Mouse (Mus musculus) adrenal gland, adult 8-10 months (tissue): Measurements from ENCODE around the gene Ahcy. TPM values are rescaled to one million over a fixed set of nuclear protein-coding genes. Genes with fewer than 3 reads are reported as not detected.
"Not testable (repeated sequence)": the region's sequence is repeated elsewhere in the genome, so short reads cannot be mapped to it uniquely, and the experiment has no call there.

Source experiments
- DNase-seq: peaks from one replicate; pipeline ENCODE4 v3.0.0; 2022
- total RNA-seq, 4 experiments: library from RNA; stranded (reverse); gene quantifications; 2 replicates each; pipeline ENCODE4 v1.2.4; 2022

The Ahcy gene
- total RNA-seq, 4 experiments from 2014 or later: 33.8 to 39.2 (median 37.7) TPM

DNA sequence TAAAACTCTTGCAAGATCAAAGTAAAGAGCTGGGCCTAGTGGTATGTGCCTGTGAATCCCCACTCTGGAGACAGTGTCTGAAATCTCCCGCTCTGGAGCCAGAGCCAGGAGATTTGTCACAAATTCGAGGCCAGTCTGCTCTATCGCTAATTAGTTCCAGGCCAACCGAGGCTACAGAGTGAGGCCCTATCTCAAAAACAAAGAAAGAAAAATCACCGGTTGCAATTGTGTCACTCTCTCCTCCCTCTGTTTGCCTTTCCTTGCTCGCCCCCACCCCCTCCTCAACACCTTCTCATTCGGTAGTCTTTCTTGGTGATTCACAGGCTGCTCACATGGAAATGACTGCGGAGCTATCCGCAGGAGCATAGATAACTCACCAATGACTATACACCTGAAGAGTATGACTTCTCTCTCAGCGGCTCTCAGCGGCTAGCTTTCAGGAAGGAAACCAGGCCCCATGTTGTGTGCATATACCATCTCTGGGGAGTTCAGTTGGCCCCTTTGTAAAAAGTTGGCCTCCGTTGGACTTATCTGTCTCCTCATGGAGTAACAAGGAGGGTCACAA, 551 bp upstream of the Ahcy start:
- DNase-seq: no peak

GRCm38 (mm10) chr2:155073347-155073746, 950 bp downstream of the Ahcy start:
- DNase-seq: no peak

DNA sequence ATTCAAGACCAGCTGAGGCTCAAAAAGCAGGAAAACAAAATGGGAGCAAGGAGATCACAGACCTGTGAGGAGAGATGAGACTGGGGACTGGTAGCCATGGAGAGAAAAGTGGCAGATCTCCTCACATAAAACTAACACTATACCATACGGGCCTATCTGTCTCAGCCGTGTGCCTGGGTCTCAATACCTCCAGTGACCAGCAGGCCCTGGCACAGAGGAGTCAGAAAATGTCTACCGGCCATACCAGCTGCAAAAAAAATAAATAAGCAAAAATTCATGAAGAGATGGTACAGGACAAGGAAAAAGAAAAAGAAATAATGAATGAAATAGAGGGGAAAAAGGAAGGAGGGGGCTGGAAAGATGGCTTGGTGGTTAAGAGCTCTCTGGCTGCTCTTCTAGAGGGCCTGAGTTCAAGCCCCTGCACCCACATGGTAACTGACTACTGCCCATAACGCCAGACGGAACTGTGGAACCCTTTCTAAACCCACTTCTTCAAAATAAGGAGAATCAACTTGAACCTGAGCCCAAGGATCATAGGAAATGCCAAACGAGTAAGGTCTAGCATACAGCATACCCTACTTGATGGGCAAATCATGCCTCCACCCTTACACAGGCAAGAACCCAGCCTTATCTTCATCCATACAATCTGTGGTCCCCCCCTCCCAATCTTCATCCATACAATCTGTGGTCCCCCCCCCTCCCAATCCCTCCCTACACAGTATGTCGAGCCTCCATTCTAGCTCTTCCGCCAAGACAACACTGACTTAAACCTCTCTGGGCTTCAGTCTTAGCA, 1.7 kb downstream of the Ahcy start:
- no peak for DNase-seq

DNA sequence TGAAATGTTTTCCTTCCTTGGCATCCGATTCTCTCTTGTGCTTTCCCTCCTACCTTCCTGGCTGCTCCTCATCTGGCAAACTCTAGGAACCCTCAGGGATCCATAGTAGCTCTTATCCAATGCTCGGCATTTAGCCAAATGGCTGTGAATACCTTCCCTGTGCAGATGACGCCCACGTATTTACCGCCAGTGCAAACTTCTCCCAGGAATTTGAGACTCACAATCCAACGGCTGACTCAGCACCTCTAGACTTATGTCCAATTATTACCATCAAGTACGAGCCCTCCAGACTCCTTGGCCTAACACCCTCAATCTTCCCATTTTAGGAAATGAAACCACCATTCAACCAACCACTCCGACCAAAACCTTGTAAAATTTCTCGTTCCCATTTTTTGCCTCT, 3.3 kb downstream of the Ahcy start:
- DNase-seq: no peak

GRCm38 (mm10) chr2:155057361-155057760, 16.9 kb downstream of the Ahcy start:
- DNase-seq: no peak

- DNase-seq: no peak
These were observed 18.2 kb downstream of the Ahcy start for GRCm38 (mm10) chr2:155056076-155056578.

DNA sequence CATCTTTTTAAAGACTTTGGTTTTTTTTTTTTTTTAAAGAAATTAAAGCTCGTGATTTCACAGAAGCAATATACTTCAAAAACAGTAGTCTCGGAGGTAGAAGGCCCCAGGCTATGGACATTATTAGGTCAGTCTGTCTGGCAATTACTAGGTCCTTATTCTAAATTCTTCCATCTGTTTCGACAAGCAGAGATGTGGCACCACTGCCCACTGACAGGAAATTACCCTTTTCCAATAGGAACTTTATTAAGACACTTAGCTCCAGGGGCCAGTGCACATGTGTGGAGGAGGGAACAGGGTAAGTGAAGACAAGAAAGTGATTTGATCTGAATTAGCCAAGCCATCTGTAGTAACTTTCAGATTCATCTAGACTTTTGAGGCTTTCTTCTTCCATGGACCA, 19.6 kb downstream of the Ahcy start:
- no peak for DNase-seq

DNA sequence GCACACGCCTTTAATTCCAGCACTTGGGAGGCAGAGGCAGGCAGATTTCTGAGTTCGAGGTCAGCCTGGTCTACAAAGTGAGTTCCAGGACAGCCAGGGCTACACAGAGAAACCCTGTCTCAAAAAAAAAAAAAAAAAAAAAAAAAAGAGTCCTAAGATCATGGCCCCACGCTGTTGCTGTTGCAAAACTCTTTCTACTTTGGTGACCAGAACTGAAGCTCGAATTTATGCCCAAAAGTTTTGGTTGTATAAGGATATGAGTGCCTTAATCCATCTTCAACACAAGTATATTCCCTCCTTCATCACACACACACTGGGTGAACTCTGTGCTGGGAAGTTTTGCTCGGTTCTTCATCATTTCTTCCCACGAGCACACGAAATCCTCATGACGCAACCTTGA, 20.8 kb downstream of the Ahcy start:
- not testable (repeated sequence) for DNase-seq

DNA sequence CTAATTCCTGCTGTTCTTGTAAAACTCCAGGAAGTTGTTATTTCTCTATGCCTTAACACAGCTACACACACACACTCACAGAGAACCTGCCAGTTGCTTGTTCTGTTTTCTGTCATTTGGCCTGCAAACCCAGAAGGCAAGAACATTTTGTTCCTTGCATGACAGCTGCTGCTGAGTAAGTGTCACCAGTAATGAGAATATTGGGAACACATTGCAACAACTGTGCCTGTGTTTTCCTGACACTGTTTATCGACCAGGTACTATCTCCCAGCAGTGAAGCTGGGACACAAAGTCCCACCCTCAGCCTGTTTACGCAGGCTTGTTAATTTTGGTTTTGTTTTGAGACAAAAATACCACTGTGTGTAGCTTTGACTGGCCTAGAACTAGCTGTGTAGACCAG, 21.6 kb downstream of the Ahcy start:
- no peak for DNase-seq

DNA sequence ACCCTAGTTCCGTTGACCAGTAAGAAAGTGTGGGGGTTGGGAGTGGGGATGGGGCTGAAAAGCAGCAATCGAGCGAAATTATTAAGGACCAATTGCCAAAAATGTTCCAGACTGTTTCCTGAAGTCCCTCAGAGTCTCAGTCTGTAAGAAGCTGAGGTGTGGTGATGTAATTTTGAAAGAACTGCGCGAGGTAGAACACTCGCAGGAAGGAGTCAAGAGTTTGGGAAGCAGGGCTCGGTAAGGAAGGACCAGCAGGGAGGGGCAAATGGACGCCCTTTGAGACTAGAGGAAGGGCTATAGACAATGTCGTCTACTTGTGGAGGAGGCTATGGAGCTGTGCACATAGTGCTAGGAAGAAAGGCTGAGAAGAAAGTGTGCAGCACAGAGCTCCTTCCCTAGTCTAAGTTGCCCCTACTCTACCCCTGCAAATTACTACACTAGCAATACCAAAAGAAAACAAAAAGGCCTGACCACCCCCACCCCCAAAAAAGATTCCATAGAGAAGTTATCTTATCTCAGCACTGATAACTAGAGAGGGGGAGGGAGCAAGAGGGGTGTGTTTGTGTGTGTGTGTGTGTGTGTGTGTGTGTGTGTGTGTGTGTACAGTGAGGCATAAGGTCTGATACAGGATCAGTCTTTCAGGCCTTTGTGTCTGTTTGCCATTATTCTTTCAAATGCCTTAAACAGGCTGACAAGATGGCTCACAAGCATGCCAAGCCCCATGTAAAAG, 22.5 kb downstream of the Ahcy start:
- no peak for DNase-seq

DNA sequence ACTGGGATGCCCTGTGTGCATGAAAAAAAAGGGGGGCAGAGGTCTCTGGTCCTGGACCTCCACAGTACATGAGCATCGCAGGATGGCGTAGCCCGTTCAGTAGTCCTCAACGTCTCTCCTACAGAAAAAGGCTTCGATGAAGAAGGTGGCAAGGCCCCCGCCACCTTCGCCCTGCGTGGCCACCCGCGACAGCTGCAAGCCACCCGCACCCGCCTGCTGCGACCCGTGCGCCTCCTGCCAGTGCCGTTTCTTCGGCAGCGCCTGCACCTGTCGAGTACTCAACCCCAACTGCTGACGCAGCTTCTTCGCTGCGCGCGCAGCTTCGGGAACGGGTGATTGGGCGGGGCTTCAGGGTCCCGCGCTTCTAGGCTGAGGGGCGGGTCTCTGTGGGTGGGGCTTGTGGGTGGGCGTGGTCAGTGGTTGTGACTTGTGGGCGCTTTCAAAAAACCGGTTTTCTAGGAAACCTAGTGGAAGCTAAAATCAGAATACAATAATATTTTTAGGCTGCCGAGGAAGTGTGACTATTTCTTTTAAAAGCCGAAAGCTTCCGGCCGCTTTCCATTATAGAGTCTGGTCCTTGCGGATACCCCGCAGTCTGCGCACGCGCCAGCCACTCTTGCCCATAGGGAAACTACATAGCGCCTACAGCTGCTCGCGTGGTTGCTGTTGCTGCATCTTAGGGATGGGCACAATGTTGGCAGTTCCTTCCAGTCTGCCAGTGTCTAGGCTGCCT, 23.6 kb downstream of the Ahcy start:
- DNase-seq: peak; percentile 91

- no peak for DNase-seq
These were observed 24.2 kb downstream of the Ahcy start for GRCm38 (mm10) chr2:155050108-155050503.

GRCm38 (mm10) chr2:155047452-155048178, 26.7 kb downstream of the Ahcy start:
- no peak for DNase-seq

DNA sequence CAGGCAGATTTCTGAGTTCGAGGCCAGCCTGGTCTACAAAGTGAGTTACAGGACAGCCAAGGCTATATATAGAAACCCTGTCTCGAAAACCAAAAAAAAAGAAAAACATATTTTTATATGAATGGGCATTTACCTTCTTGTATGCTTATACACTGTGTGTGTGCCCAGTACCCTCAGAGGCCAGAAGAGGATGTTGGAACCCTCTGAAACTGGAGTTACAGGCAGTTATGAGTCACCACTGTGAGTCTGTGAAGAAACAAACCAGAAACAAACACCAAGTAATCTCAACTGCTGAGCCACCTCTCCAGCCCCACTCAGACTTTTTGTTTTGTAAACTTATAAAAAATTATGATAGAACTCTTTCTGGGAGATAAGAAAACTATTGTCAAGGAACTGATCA, 27.5 kb downstream of the Ahcy start:
- DNase-seq: no peak

DNA sequence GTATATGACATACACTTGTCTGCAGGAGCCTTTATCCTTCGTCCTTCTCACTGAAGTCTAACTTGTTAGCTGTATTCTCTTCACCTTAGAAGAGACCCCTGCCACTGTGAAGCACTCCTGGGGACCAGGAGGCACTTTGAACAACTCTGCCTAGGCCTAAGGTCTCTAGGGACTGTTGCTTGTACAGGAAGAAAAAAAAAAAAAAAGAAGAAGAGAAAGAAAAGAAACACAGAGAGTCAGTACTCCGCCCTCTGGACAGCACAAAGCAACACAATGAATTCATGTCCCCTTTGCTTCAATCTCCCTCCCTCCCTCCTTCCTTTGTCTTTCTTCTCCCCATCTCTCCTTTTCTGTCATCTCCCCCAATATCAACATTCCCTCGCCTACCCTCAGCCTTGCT, 29.2 kb downstream of the Ahcy start:
- no peak for DNase-seq

GRCm38 (mm10) chr2:155044542-155044941, 29.8 kb downstream of the Ahcy start:
- DNase-seq: no peak

DNA sequence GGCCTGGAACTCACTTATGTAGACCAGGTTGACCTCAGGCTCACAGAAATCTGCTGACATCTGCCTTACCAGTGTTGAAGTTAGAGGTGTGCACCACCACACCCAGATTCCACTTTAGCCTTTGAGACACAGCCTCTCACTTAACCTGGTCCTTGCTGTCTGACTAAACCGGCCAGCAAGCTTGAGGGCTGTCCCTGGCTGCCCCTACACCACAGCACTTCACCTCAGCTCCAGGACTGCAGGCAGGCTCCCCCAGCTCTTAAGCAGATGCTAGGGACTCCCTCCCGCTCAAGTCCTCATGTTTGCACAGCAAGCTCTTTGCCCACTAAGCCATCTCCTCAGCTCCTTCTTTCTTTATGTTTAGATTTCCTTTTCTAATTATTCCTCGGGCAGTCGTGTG, 34.3 kb downstream of the Ahcy start:
- no peak for DNase-seq

DNA sequence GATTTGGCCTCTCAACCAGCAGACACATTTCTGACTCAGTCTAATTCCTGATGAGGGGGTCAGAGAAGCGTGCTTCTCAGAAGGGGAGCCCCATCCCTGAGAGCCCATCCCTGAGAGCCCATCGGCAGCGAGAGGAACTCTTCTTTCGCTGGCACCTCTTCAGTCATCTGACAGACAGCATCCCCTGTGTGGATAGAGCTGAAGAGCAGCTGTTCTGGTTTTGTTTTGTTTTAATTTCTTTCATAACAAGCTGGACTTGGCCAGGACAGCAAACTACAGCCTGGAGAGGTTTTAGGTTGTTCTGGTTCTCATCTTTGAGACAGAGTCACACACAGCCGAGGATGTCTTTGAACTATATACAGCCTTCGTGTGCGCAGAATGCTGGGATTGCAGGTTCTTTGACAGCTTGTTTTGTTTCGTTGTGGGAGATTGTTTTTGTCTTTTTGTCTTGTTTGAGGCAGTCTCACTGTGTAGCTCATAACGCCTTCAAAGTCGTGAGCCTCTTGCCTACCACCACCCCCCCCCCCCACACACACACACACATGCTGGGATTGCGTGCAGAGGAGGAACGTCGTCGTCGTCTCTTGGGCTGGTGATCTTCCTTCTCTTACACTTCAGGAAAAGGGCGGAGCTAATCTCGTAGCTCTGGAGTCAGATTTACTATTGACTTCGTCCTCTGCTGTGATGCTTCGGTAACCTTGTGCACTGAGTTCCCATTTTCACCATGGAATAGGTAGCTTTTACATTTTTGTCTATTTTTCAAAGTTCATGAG, 41.2 kb downstream of the Ahcy start:
- no peak for DNase-seq

- no peak for DNase-seq
These were observed 43.5 kb downstream of the Ahcy start for GRCm38 (mm10) chr2:155030831-155031230.

DNA sequence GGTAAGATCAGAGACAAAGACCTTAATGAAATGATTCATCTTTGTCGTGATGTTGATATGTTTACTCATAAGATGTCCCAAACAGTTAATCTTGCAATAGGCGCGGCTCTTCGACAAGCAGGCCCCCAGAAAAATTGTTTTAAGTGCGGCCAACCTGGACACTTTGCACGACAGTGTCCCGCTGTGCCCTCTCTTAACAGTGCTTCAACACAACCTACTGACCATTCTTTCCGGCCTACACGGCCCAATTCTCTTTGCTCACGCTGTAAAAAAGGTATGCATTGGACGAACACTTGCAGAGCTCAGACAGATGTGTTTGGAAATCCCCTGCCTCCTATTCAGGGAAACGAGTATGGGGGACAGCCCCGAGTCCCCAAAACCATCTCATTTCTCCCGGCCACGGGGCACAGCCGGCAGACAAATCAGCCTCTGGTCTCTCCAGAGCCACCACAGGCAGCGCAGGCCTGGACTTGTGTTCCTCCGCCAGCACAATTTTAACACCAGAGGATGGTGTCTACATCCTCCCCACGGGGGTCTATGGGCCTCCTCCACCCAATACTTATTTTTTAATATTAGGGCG, 54.0 kb downstream of the Ahcy start:
- DNase-seq: peak; percentile 15

- DNase-seq: peak; percentile 95
These were observed 54.6 kb downstream of the Ahcy start for GRCm38 (mm10) chr2:155019673-155020072.
